Mouse (Mus musculus) CH12.LX (cell line): ENCODE results near the gene Chrdl2. TPM values are rescaled to one million over a fixed set of nuclear protein-coding genes. Genes with fewer than 3 reads are reported as not detected.
"Not testable (repeated sequence)": the region's sequence is repeated elsewhere in the genome, so short reads cannot be mapped to it uniquely, and the experiment has no call there.

Experiments used
- DNase-seq: peaks from one replicate; pipeline ENCODE4 v3.0.0-alpha.2; 2013; ENCODE audit errors: extremely low read depth
- H3K27ac ChIP-seq: 2 replicates; pipeline ENCODE4 v1.5.1; 2012; ENCODE audit warnings: low read depth, mild to moderate bottlenecking, control low read depth, moderate library complexity; ENCODE audit not compliant: insufficient read depth
- H3K27me3 ChIP-seq: replicated peaks from 2 replicates; pipeline ENCODE3; 2012; ENCODE audit warnings: inconsistent platforms
- H3K36me3 ChIP-seq, 2 experiments: replicated peaks in 1 of 2; 2 replicates each; pipeline versions ENCODE3 to v1.6.1; 2012; ENCODE audit warnings: inconsistent platforms in 1 of 2, low read length in 1 of 2, mild to moderate bottlenecking in 1 of 2, mixed read lengths in 1 of 2, moderate library complexity in 1 of 2; ENCODE audit not compliant: control insufficient read depth in 1 of 2, insufficient read depth in 1 of 2
- H3K4me1 ChIP-seq, 2 experiments: 2 replicates each; pipeline ENCODE4 v1.6.1; 2012; ENCODE audit warnings: inconsistent platforms in 1 of 2, moderate library complexity in 1 of 2; ENCODE audit not compliant: insufficient read depth in 2 of 2, control insufficient read depth in 1 of 2
- H3K4me2 ChIP-seq: 2 replicates; pipeline ENCODE4 v1.6.1; 2012; ENCODE audit warnings: low read depth, mild to moderate bottlenecking, control low read depth; ENCODE audit not compliant: poor library complexity, insufficient read depth, severe bottlenecking
- H3K4me3 ChIP-seq, 3 experiments: fragments of 150-350 bp in 1 of 3; sonication (generic) in 1 of 3; replicated peaks in 1 of 3; 2 replicates each; pipeline versions ENCODE3 to v1.5.1; 2011 to 2012; ENCODE audit warnings: low read depth in 2 of 3, low read length in 2 of 3, mild to moderate bottlenecking in 2 of 3, moderate library complexity in 2 of 3, control low read depth in 1 of 3, improper control_type of control experiment in 1 of 3, inconsistent platforms in 1 of 3, mixed read lengths in 1 of 3; ENCODE audit not compliant: poor library complexity in 1 of 3
- H3K79me2 ChIP-seq: replicated peaks from 2 replicates; pipeline ENCODE4 v1.6.1; 2012; ENCODE audit warnings: mild to moderate bottlenecking, moderate library complexity; ENCODE audit not compliant: control insufficient read depth, poor library complexity, insufficient read depth, severe bottlenecking; ENCODE audit errors: extremely low read depth
- H3K9ac ChIP-seq: 2 replicates; pipeline ENCODE4 v1.6.1; 2012; ENCODE audit warnings: low read depth, mild to moderate bottlenecking, control low read depth, moderate library complexity; ENCODE audit not compliant: insufficient read depth
- H3K9me3 ChIP-seq: replicated peaks from 2 replicates; pipeline ENCODE3; 2012; ENCODE audit warnings: low read length, inconsistent platforms, mixed read lengths
- BHLHE40 ChIP-seq: IDR thresholded peaks from 2 replicates; pipeline ENCODE4 v1.6.1; 2011; ENCODE audit warnings: mild to moderate bottlenecking, low read depth, low read length, improper control_type of control experiment
- CHD1 ChIP-seq: IDR thresholded peaks from 2 replicates; pipeline ENCODE4 v1.6.1; 2012; ENCODE audit warnings: low read depth, low read length, improper control_type of control experiment, inconsistent platforms
- CHD2 ChIP-seq: IDR thresholded peaks from 2 replicates; pipeline ENCODE4 v1.6.1; 2011; ENCODE audit warnings: low read length, improper control_type of control experiment
- ELF1 ChIP-seq: IDR thresholded peaks from 2 replicates; pipeline ENCODE4 v1.6.1; 2014; ENCODE audit warnings: low read depth, mild to moderate bottlenecking, inconsistent platforms, low read length, improper control_type of control experiment
- EP300 ChIP-seq: IDR thresholded peaks from 2 replicates; pipeline ENCODE4 v1.6.1; 2011; ENCODE audit warnings: low read length, improper control_type of control experiment
- GABPA ChIP-seq: IDR thresholded peaks from 2 replicates; pipeline ENCODE4 v1.6.1; 2012; ENCODE audit warnings: low read depth, low read length, improper control_type of control experiment, inconsistent platforms; ENCODE audit not compliant: insufficient replicate concordance
- IRF4 ChIP-seq: IDR thresholded peaks from 2 replicates; pipeline ENCODE4 v1.6.1; 2014; ENCODE audit warnings: low read depth, mild to moderate bottlenecking, inconsistent platforms, low read length, improper control_type of control experiment
- JUN ChIP-seq: IDR thresholded peaks from 2 replicates; pipeline ENCODE4 v1.6.1; 2011; ENCODE audit warnings: low read depth, mild to moderate bottlenecking, low read length, improper control_type of control experiment, moderate library complexity; ENCODE audit not compliant: insufficient read depth
- JUND ChIP-seq: conservative IDR thresholded peaks from 2 replicates; pipeline ENCODE4 v1.6.1; 2011; ENCODE audit warnings: low read depth, low read length, improper control_type of control experiment
- MAX ChIP-seq: IDR thresholded peaks from 2 replicates; pipeline ENCODE4 v1.6.1; 2011; ENCODE audit warnings: low read length, improper control_type of control experiment
- MAZ ChIP-seq: IDR thresholded peaks from 2 replicates; pipeline ENCODE4 v1.6.1; 2012; ENCODE audit warnings: low read depth, mild to moderate bottlenecking, inconsistent platforms, low read length, improper control_type of control experiment, moderate library complexity
- MEF2A ChIP-seq: IDR thresholded peaks from 2 replicates; pipeline ENCODE4 v1.6.1; 2014; ENCODE audit warnings: low read depth, mild to moderate bottlenecking, inconsistent platforms, low read length, improper control_type of control experiment, borderline replicate concordance
- MYC ChIP-seq: IDR thresholded peaks from 2 replicates; pipeline ENCODE4 v1.6.1; 2011; ENCODE audit warnings: low read depth, mild to moderate bottlenecking, improper control_type of control experiment, low read length
- NELFE ChIP-seq: IDR thresholded peaks from 2 replicates; pipeline ENCODE4 v1.6.1; 2011; ENCODE audit warnings: low read depth, low read length, improper control_type of control experiment
- NRF1 ChIP-seq: IDR thresholded peaks from 2 replicates; pipeline ENCODE4 v1.6.1; 2014; ENCODE audit warnings: low read depth, mild to moderate bottlenecking, inconsistent platforms, low read length, improper control_type of control experiment, moderate library complexity
- PAX5 ChIP-seq: IDR thresholded peaks from 2 replicates; pipeline ENCODE4 v1.6.1; 2012; ENCODE audit warnings: low read length, inconsistent platforms, mixed read lengths
- POLR2A ChIP-seq: IDR thresholded peaks from 2 replicates; pipeline ENCODE4 v1.6.1; 2011; ENCODE audit warnings: low read depth, mild to moderate bottlenecking, improper control_type of control experiment, low read length
- RAD21 ChIP-seq: IDR thresholded peaks from 2 replicates; pipeline ENCODE4 v1.6.1; 2011; ENCODE audit warnings: low read depth, mild to moderate bottlenecking, low read length, improper control_type of control experiment, moderate library complexity
- USF2 ChIP-seq: conservative IDR thresholded peaks from 2 replicates; pipeline ENCODE4 v1.6.1; 2011; ENCODE audit warnings: low read depth, low read length, improper control_type of control experiment
- ZC3H11A ChIP-seq: IDR thresholded peaks from 2 replicates; pipeline ENCODE4 v1.6.1; 2012; ENCODE audit warnings: low read depth, mild to moderate bottlenecking, inconsistent platforms, low read length, improper control_type of control experiment
- ZKSCAN1 ChIP-seq: IDR thresholded peaks from 2 replicates; pipeline ENCODE4 v1.6.1; 2012; ENCODE audit warnings: low read depth, inconsistent platforms, low read length, improper control_type of control experiment, borderline replicate concordance
- ZMIZ1 ChIP-seq: IDR thresholded peaks from 2 replicates; pipeline ENCODE4 v1.6.1; 2012; ENCODE audit warnings: low read depth, mild to moderate bottlenecking, inconsistent platforms, low read length, improper control_type of control experiment
- dilution Hi-C: fragments of 300-500 bp; cut with MboI; formaldehyde crosslinking; loops from 2 replicates; pipeline ENCODE4 v1.14.3; 2020; ENCODE audit warnings: low sequenced_read_pairs; ENCODE audit not compliant: extremely low pct_unique_long_range_greater_than_20kb, extremely low pct_ligation_motif_present
- in situ Hi-C: fragments of 300-500 bp; cut with MboI; formaldehyde crosslinking; loops from 3 replicates; pipeline ENCODE4 v1.14.3; 2019; ENCODE audit warnings: low sequenced_read_pairs, low pct_ligation_motif_present, low pct_unique_long_range_greater_than_20kb, mixed read lengths
- polyA plus RNA-seq: library from polyadenylated mRNA; unstranded; fragments of >175 nt; gene quantifications from 2 replicates; pipeline ENCODE4 v1.2.1, GENCODE M21; 2012; ENCODE audit warnings: low read depth; ENCODE audit not compliant: insufficient read length
- total RNA-seq, 2 experiments: library from RNA; depleted of rRNA; stranded (reverse); fragments of 300-350 nt in 1 of 2; fragments of >200 nt in 1 of 2; gene quantifications; 2 replicates each; pipeline ENCODE4 v1.2.3; 2012 to 2014

Gene Chrdl2
- total and polyA plus RNA-seq, 3 experiments = not detected

- Histone ChIP-seq H3K4me1 (peaks cover 8 to 25% of the 10 kb centered on the region in 2 experiments), H3K79me2 (no peaks in the 10 kb centered on the region), H3K4me3 (no peak overlapping the region), H3K27me3 (no peaks in the 10 kb centered on the region), H3K27ac (no peak overlapping the region), H3K36me3 (no peaks in the 10 kb centered on the region), H3K9ac (no peak overlapping the region), H3K4me2 (no peak overlapping the region), H3K9me3 (no peaks in the 10 kb centered on the region)
- DNase-seq = no peak
- no peak for TF ChIP-seq ZC3H11A
- no peak for TF ChIP-seq NRF1
- no peak for TF ChIP-seq CHD2
- TF ChIP-seq RAD21 = no peak
- TF ChIP-seq EP300 = no peak
- no peak for TF ChIP-seq ZKSCAN1
- TF ChIP-seq GABPA = no peak
- TF ChIP-seq MEF2A = no peak
- no peak for TF ChIP-seq NELFE
- TF ChIP-seq JUND = no peak
- TF ChIP-seq BHLHE40 = no peak
- TF ChIP-seq MAZ = no peak
- no peak for TF ChIP-seq USF2
- no peak for TF ChIP-seq MAX
- TF ChIP-seq CHD1 = no peak
- no peak for TF ChIP-seq PAX5
- TF ChIP-seq ZMIZ1 = no peak
- TF ChIP-seq ELF1 = no peak
- TF ChIP-seq IRF4 = no peak
- in situ Hi-C loops = no loop called here
- dilution Hi-C loops = no loop called here
Measured at GRCm38 (mm10) chr7:100046486-100046885, 40.5 kb downstream of the Chrdl2 start.

- dilution Hi-C loops (no loop called here), in situ Hi-C loops (no loop called here)
- Histone ChIP-seq H3K36me3 (no peaks in the 10 kb centered on the region), H3K9ac (no peak overlapping the region), H3K4me2 (no peak overlapping the region), H3K27ac (no peak overlapping the region), H3K79me2 (no peaks in the 10 kb centered on the region), H3K27me3 (peaks cover 6% of the 10 kb centered on the region), H3K9me3 (no peaks in the 10 kb centered on the region), H3K4me3 (no peak overlapping the region), H3K4me1 (peaks cover 5 to 14% of the 10 kb centered on the region in 2 experiments)
- DNase-seq = no peak
- no peak for TF ChIP-seq MYC
- no peak for TF ChIP-seq POLR2A
- TF ChIP-seq JUN = no peak
- TF ChIP-seq JUND = no peak
- TF ChIP-seq IRF4 = no peak
Measured at GRCm38 (mm10) chr7:100051904-100052303, 45.9 kb downstream of the Chrdl2 start.

- H3K9me3 ChIP-seq, dilution Hi-C loops, H3K4me2 ChIP-seq, H3K36me3 ChIP-seq, H3K27me3 ChIP-seq, H3K4me3 ChIP-seq, H3K9ac ChIP-seq, H3K27ac ChIP-seq, DNase-seq, in situ Hi-C loops, H3K79me2 ChIP-seq: not testable (repeated sequence)
- peaks cover 3 to 14% of the 10 kb centered on the region in 2 experiments for H3K4me1 ChIP-seq
Measured at GRCm38 (mm10) chr7:100052991-100053390, 47.0 kb downstream of the Chrdl2 start.
